ENCODE assay signal across 8 mouse cellular contexts in the genomic region with DNA sequence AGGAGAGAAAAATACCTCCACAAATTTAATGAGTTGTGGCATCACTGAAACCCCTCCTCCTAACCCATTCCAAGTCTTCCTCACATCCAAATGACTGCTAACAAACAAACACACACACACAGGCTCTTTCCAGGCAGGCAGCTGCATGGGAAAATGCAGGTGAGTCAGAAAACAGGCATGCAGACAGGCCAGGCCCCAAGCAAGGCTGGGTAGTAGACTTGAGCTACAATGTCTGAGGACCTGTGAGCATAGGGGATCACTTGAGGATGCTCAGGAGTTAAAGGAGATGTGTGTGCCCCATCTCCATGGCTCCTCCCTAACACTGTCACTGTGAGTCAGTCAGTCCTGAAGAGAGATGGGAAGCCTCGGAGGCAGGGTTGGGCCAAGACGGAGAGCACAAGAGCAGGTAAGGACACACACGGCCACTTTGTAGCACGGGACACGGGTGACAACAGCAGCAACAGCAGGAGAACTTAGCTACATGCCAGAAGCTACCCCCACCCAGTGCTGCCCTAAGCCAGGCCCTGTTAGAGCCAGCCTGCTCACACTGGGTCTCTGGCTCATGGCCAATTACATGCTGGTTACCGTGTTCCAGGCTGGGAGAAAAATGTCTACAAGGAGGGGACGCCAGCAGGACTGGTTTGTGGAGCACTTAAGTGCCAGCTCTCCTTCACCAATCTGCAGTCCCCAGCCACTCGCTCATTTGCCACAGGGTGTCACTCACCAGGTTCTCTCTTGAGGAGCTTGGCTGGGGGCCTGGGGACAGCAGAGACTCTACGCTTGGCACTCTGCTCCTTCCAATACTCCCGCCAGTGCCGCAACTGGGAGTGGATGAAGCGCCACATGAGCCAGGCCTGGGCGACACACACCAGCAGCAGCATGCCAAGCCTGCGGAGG. TPM values are rescaled to one million over a fixed set of nuclear protein-coding genes. Genes with fewer than 3 reads are reported as not detected.
DNase-seq lines count a peak whose midpoint lies in the region; ATAC-seq and TF ChIP-seq lines count a peak whose summit lies in the region.

No protein-coding gene starts in this region.

- H3K36me3 ChIP-seq in hindbrain, embryonic 14.5 days (replicated peaks; ENCODE audit: control insufficient read depth, insufficient read depth) = no peaks in the 10 kb centered on the region
- peaks cover 75% of the 10 kb centered on the region for H3K36me3 ChIP-seq in hindbrain, embryonic 10.5 days

- no peaks in the 10 kb centered on the region for H3K9me3 ChIP-seq in hindbrain, embryonic 14.5 days (ENCODE audit: control insufficient read depth, low read length)
- no peaks in the 10 kb centered on the region for H3K9me3 ChIP-seq in hindbrain, embryonic 10.5 days

- 79% methylated on average over 14 of the region's 14 CpGs for WGBS in hindbrain, embryonic 14.5 days
- 94% methylated on average over 14 of the region's 14 CpGs for WGBS in hindbrain, embryonic 10.5 days

- no peak overlapping the region for H3K9ac ChIP-seq in hindbrain, embryonic 14.5 days

- no peaks in the 10 kb centered on the region for H3K4me1 ChIP-seq in hindbrain, embryonic 14.5 days (replicated peaks; ENCODE audit: control insufficient read depth, insufficient read depth, low read length)
- H3K4me1 ChIP-seq in hindbrain, embryonic 10.5 days (replicated peaks) = peaks cover 14% of the 10 kb centered on the region

- H3K4me3 ChIP-seq in hindbrain, embryonic 14.5 days (replicated peaks; ENCODE audit: low read length) = no peak overlapping the region
- no peak overlapping the region for H3K4me3 ChIP-seq in hindbrain, embryonic 10.5 days

- no peak overlapping the region for H3K27ac ChIP-seq in hindbrain, embryonic 14.5 days
- no peak overlapping the region for H3K27ac ChIP-seq in hindbrain, embryonic 10.5 days

- intact Hi-C loops in gastrocnemius, postnatal 14 days (cut with DNase I; ENCODE audit: low total_unique reads) = loop anchor here (5.0 kb wide), 1 partner anchor 55 kb away; no protein-coding TSS in a partner anchor

- no peak for TF ChIP-seq POLR2A in brain, embryonic 14.5 days (IDR thresholded peaks at IDR 0.05; ENCODE audit: borderline replicate concordance, extremely low read depth, insufficient read depth, insufficient read length, poor library complexity, severe bottlenecking)

- H3K4me2 ChIP-seq in hindbrain, embryonic 14.5 days (replicated peaks) = no peak overlapping the region

- no peak for TF ChIP-seq CTCF in brain, embryonic 14.5 days (IDR thresholded peaks at IDR 0.05; ENCODE audit: borderline replicate concordance, extremely low read depth, insufficient read depth, insufficient read length)

- peak; percentile 69; the same call in 1 of the 2 replicates for ATAC-seq in hindbrain, embryonic 14.5 days (ENCODE audit: low FRiP score)

- no peak for DNase-seq in hindbrain, embryonic 14.5 days (ENCODE audit: low spot score)
- no peak for DNase-seq in hindbrain, embryonic 10.5 days (ENCODE audit: low spot score)
- DNase-seq in brain, embryonic 14.5 days (ENCODE audit: low read depth) = peak; percentile 60
- DNase-seq in gastrocnemius, postnatal 14 days = peak; percentile 78
- peak; percentile 35 for DNase-seq in lung, postnatal 10 days
- no peak for DNase-seq in kidney, adult 9 months
- no peak for DNase-seq in right cerebral cortex, adult 2 months (ENCODE audit: low spot score in 2 of 2)
- DNase-seq in right cerebral cortex, adult 18-20 months = no peak

- no peaks in the 10 kb centered on the region for H3K27me3 ChIP-seq in hindbrain, embryonic 14.5 days (ENCODE audit: control insufficient read depth, insufficient read depth, low read length)
- H3K27me3 ChIP-seq in hindbrain, embryonic 10.5 days (ENCODE audit: insufficient read depth, poor library complexity, severe bottlenecking) = no peaks in the 10 kb centered on the region

RNA-seq across cellular contexts. Expression of gene Efhc1, which starts 51.1 kb away (rescaled TPM):
- 3.4 and 3.5 TPM in 2 replicates for polyA plus RNA-seq in hindbrain, embryonic 14.5 days (2014; fragmentation: Nextera tagmentation; extraction: Ambion mirVana)
- 2.1 and 2.3 TPM in 2 replicates for polyA plus RNA-seq in hindbrain, embryonic 10.5 days (2016; fragmentation: Nextera tagmentation; extraction: Ambion mirVana)
- 2.3 and 2.7 TPM in 2 replicates for polyA plus RNA-seq in brain, embryonic 14.5 days (2012; rRNA removed)
- total RNA-seq in gastrocnemius, postnatal 14 days (2021) = 1 to 10 TPM in 1 of 2 experiments, under 1 TPM in 1; 0.97 to 1.2 TPM

Comparison
In these comparisons a context has a peak if more than half of its experiments do, and no peak if none do; other contexts are left out.
1. DNase-seq: peak in brain, embryonic 14.5 days (single experiment), gastrocnemius, postnatal 14 days (single experiment) and lung, postnatal 10 days (single experiment); none in hindbrain, embryonic 14.5 days (single experiment), hindbrain, embryonic 10.5 days (single experiment), kidney, adult 9 months (single experiment), right cerebral cortex, adult 2 months (0 of 2) and right cerebral cortex, adult 18-20 months (single experiment).